Mouse (Mus musculus): ENCODE measurements at regions not wholly inside any gene's neighbourhood (a gene's known extent, or its start where the extent isn't known, plus 50 kb on each side); places are given as distances from the start of the nearest gene placed in this dataset.

DNA sequence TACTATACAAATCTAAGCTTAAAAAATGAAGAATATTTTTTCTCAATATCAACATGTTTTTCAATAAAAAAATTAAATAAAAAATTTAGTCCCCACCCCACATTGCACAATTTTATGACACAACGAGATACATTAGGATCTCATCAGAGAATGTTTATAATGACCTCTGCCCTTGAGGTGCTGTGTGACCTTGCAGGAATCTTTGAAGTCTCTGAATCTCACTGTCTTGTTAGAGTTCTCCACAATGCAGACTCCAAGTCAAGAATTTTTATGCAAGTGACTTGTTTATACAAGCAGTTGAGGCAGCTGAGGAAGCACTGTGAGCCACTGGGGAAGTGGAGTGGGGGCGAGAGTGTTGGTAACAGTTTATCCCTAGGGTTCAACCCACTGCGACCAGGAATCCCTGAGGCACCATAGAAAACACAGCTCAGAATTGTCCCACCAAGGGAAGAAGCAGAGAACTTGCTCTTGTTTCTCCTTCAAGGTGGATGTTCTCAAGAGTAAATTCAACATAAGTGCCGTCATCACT lies 228.5 kb downstream of the Hlx start:
- ATAC-seq (replicated peaks in 1 of 2; ENCODE audit: insufficient read depth in 1 of 2, low FRiP score in 2 of 2, low TSS enrichment in 1 of 2, low read depth in 1 of 2, poor library complexity in 2 of 2, severe bottlenecking in 2 of 2): no peak

DNA sequence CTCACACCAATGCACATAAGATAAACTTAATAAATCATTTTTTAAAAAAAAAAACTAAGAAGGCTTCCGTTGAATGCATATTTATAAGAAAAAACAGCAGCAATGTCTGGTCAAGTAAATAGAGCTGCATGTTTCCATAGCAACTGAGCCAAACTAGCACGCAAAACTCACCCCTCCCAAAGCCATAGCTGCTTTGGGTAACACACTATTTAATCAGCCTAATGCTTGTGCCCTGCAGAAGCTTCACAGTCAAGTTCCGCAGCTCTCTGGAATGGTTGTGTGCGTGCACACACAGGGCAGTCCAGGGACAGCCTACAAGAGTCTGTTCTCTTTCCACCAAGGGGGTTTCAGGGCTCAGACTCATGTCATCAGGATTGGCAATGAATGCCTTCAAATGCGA lies 231.7 kb downstream of the Hlx start:
- no peak for ATAC-seq (replicated peaks in 1 of 2; ENCODE audit: insufficient read depth in 1 of 2, low FRiP score in 2 of 2, low TSS enrichment in 1 of 2, low read depth in 1 of 2, poor library complexity in 2 of 2, severe bottlenecking in 2 of 2)

DNA sequence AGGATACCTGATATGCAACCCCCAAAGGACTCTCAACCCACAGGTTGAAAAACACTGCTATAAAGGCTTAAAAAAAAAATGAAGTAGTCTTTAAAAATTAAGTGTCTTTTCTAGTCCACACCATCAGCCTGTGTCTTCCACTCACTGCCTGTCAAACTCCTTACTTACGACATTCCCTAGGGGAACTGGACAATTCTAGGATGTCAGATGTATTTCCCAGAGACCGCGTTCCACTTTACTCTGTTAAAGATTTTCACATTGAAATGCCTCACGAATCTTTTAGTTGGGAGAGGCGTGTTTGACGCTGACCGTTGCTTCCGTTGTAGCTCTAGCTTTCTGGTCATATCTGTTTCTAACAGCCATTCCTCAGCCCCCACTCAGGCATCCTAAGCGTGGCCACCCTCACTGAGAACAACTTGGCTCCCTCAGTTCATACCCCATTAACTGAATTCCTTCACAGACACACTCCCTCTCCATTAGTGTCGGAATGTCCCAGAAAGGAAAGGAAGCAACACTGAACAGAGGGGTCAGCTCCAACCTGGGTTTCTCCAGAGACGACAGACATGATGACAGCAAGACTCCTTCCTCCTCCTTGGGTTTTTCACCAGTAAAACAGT lies 233.4 kb downstream of the Hlx start:
- ATAC-seq (replicated peaks in 1 of 2; ENCODE audit: insufficient read depth in 1 of 2, low FRiP score in 2 of 2, low TSS enrichment in 1 of 2, low read depth in 1 of 2, poor library complexity in 2 of 2, severe bottlenecking in 2 of 2): no peak

DNA sequence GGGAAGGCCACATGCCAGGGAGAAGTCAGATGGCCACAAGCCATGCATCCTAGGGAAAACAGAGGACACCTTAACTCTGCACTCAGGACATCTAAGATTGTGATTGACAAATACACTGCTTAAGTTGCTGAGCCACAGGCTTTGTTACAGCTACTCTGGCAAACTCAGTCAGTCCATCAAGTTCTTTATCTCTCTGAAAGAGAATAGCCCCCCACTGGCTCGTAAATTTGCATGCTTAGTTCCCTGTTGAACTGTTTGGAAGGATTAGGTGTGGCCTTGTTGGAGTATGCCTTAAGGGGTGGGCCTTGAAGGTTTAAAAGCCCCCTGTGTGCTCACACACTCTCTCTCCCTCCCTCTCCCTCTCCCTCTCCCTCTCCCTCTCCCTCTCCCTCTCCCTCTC lies 235.4 kb downstream of the Hlx start:
- ATAC-seq (replicated peaks in 1 of 2; ENCODE audit: insufficient read depth in 1 of 2, low FRiP score in 2 of 2, low TSS enrichment in 1 of 2, low read depth in 1 of 2, poor library complexity in 2 of 2, severe bottlenecking in 2 of 2): no peak

DNA sequence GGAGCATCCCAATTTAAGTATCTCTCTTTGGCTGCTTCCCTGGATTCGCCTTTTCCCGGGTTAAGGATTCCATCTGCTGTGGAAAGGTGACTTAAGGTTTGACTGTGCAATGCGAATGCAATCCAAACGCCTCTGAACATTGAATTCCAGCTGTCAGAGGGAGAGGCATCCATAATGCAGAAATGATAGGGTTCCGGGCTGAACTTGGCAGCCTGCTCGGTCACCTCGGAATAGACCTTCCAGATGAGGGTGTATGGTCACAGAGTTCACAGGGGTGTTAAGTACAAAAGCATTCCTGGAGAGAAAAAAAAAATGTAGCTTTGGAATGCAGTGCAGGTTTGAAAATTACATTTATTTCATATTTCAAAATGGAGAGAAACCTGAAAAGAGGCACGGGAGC lies 238.6 kb downstream of the Hlx start:
- ATAC-seq (replicated peaks in 1 of 2; ENCODE audit: insufficient read depth in 1 of 2, low FRiP score in 2 of 2, low TSS enrichment in 1 of 2, low read depth in 1 of 2, poor library complexity in 2 of 2, severe bottlenecking in 2 of 2): no peak

- no peak for ATAC-seq (replicated peaks in 1 of 2; ENCODE audit: insufficient read depth in 1 of 2, low FRiP score in 2 of 2, low TSS enrichment in 1 of 2, low read depth in 1 of 2, poor library complexity in 2 of 2, severe bottlenecking in 2 of 2)
Measured at GRCm38 (mm10) chr1:184492115-184492514, 240.3 kb downstream of the Hlx start.

GRCm38 (mm10) chr1:184491252-184491651 lies 241.2 kb downstream of the Hlx start:
- no peak; a peak in 1 of 4 replicates for ATAC-seq (replicated peaks in 1 of 2; ENCODE audit: insufficient read depth in 1 of 2, low FRiP score in 2 of 2, low TSS enrichment in 1 of 2, low read depth in 1 of 2, poor library complexity in 2 of 2, severe bottlenecking in 2 of 2)

DNA sequence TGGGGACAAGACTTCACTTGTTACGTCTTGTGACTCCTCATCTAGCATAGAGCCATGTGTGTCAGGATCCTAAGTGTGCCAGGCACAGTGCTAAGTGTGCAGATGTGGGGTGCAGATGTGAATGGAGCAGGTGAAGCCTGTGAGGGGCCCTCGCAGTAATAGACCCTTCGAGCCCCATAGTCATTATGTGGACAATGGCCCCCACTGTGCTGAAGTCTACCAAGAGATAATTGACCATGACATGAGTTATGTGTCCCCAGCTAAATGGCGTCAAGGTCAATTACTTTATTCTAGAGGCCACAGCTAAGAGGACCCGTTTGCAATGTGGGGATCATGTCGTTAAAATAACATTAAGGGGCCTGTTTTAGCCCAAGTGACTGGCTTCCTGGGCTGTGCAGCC lies 245.0 kb downstream of the Hlx start:
- no peak for ATAC-seq (replicated peaks in 1 of 2; ENCODE audit: insufficient read depth in 1 of 2, low FRiP score in 2 of 2, low TSS enrichment in 1 of 2, low read depth in 1 of 2, poor library complexity in 2 of 2, severe bottlenecking in 2 of 2)

DNA sequence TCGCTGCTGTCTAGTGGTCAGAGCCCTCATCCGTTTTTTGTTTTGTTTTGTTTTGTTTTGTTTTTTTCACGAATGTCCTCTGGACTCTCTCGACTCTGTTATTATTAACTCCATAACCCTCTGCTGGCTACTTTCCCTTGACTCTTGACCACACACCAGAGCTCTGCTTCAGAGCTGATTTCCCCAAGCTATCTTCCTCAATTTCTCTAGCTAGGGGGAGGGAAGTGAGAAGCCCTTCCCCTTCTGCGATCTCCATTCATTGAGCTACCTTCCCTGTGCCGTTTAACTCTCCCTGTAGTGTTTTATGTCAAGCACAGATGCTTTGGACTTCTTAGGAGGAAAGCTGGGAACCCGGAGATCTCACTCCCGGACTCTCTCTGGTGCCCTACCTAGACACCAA lies 247.6 kb downstream of the Hlx start:
- peak in 1 of 2 experiments; percentile 28; a peak in 1 of 4 replicates for ATAC-seq (replicated peaks in 1 of 2; ENCODE audit: insufficient read depth in 1 of 2, low FRiP score in 2 of 2, low TSS enrichment in 1 of 2, low read depth in 1 of 2, poor library complexity in 2 of 2, severe bottlenecking in 2 of 2)

GRCm38 (mm10) chr1:184483371-184483770 lies 249.0 kb downstream of the Hlx start:
- no peak for ATAC-seq (replicated peaks in 1 of 2; ENCODE audit: insufficient read depth in 1 of 2, low FRiP score in 2 of 2, low TSS enrichment in 1 of 2, low read depth in 1 of 2, poor library complexity in 2 of 2, severe bottlenecking in 2 of 2)

DNA sequence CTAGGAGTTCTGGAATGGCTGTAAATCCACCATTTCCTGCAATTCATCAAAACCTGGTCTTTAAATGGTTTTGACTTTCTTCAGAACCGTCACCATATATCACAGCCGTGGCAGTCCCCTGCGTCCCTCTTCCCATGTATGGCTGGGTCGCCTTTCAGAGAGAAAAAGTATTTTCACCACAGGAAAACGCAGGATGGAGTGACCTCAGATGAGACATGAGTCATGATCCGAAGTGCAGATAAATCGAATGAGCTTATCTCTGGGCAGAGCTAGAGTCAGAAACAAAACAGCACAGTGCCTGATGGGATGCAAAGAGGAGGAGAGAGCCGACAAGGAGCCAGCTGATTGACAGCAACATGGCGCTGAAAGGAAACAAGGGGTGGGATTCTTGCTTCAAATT lies 250.4 kb downstream of the Hlx start:
- no peak for ATAC-seq (replicated peaks in 1 of 2; ENCODE audit: insufficient read depth in 1 of 2, low FRiP score in 2 of 2, low TSS enrichment in 1 of 2, low read depth in 1 of 2, poor library complexity in 2 of 2, severe bottlenecking in 2 of 2)

- peak; percentile 65 to 80 for ATAC-seq (replicated peaks in 1 of 2; ENCODE audit: insufficient read depth in 1 of 2, low FRiP score in 2 of 2, low TSS enrichment in 1 of 2, low read depth in 1 of 2, poor library complexity in 2 of 2, severe bottlenecking in 2 of 2)
Measured at GRCm38 (mm10) chr1:184480571-184481220, 251.7 kb downstream of the Hlx start.

GRCm38 (mm10) chr1:184478006-184478405 lies 254.4 kb downstream of the Hlx start:
- peak; percentile 71 to 85 for ATAC-seq (replicated peaks in 1 of 2; ENCODE audit: insufficient read depth in 1 of 2, low FRiP score in 2 of 2, low TSS enrichment in 1 of 2, low read depth in 1 of 2, poor library complexity in 2 of 2, severe bottlenecking in 2 of 2)

- no peak for ATAC-seq (replicated peaks in 1 of 2; ENCODE audit: insufficient read depth in 1 of 2, low FRiP score in 2 of 2, low TSS enrichment in 1 of 2, low read depth in 1 of 2, poor library complexity in 2 of 2, severe bottlenecking in 2 of 2)
Measured at GRCm38 (mm10) chr1:184462481-184463124, 269.8 kb downstream of the Hlx start.

- ATAC-seq (replicated peaks in 1 of 2; ENCODE audit: insufficient read depth in 1 of 2, low FRiP score in 2 of 2, low TSS enrichment in 1 of 2, low read depth in 1 of 2, poor library complexity in 2 of 2, severe bottlenecking in 2 of 2): no peak
Measured at GRCm38 (mm10) chr1:184461411-184461810, 271.0 kb downstream of the Hlx start.

DNA sequence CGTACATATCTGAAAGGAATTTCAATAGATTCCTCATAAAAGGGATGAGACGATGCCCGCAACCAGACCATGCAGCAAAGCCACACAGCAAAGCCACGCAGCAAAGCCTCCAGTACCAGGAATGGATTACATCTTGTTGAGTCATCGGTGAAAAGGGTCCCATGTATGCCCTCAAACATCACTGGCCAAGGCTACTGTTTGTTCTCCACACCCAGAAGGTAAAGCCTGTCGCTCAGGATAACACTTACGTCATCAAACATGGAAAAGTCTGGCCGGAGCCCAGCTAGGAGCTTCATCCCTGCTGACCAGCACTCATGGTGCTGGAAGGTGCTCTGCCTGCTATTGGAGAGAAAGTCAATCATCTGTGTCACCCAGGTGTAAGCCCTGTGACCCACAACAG lies 275.7 kb downstream of the Hlx start:
- ATAC-seq (replicated peaks in 1 of 2; ENCODE audit: insufficient read depth in 1 of 2, low FRiP score in 2 of 2, low TSS enrichment in 1 of 2, low read depth in 1 of 2, poor library complexity in 2 of 2, severe bottlenecking in 2 of 2): no peak

DNA sequence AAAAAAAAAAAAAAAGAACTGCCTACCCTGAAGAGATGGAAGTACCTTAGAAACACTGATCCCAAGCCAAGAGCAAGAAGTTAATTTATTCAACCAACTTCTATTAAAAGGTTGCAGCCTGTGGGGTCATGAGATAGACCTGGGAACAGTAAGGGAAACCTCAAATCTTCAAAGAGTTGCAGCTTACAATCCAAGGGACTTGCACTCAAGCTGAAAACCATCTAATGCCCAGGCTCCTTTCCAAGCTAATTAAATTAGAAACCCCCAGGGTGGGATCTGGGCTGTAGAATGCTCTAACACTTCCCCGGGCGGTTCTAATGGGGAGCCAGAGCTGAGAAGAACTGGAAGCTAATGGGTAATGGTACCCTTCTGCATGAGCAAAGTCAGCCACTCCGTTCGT lies 278.0 kb downstream of the Hlx start:
- no peak for ATAC-seq (replicated peaks in 1 of 2; ENCODE audit: insufficient read depth in 1 of 2, low FRiP score in 2 of 2, low TSS enrichment in 1 of 2, low read depth in 1 of 2, poor library complexity in 2 of 2, severe bottlenecking in 2 of 2)

DNA sequence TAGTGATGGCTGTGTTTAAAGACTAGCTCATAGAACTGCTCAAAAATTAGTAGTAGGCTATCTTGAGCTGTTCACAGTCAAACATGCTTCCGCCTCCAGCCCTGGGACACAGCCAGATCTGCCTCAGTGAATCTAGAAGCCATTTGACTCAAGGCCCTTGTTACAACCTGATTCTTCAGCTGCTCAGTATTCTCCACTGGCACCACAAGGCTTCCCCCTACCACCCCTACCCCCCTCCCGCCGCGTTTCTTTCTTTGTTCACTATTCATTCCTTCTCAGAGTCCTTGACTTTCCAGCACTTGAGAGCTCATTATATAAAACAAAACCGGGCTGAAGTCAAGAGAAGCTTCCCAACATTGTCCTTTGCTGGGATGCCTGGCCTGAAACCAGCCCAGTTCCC lies 278.7 kb downstream of the Hlx start:
- ATAC-seq (replicated peaks in 1 of 2; ENCODE audit: insufficient read depth in 1 of 2, low FRiP score in 2 of 2, low TSS enrichment in 1 of 2, low read depth in 1 of 2, poor library complexity in 2 of 2, severe bottlenecking in 2 of 2): no peak

- no peak for ATAC-seq (replicated peaks in 1 of 2; ENCODE audit: insufficient read depth in 1 of 2, low FRiP score in 2 of 2, low TSS enrichment in 1 of 2, low read depth in 1 of 2, poor library complexity in 2 of 2, severe bottlenecking in 2 of 2)
Measured at GRCm38 (mm10) chr1:184453061-184453460, 279.4 kb downstream of the Hlx start.
